Mouse (Mus musculus): ENCODE measurements around the gene Trim14. TPM values are rescaled to one million over a fixed set of nuclear protein-coding genes. Genes with fewer than 3 reads are reported as not detected.
A peak's percentile ranks its signal among the peaks of the same experiment; 100 is the strongest.

Trim14 gene
- polyA plus RNA-seq, 1 experiment from 2014 or later = 8.2 TPM

DNA sequence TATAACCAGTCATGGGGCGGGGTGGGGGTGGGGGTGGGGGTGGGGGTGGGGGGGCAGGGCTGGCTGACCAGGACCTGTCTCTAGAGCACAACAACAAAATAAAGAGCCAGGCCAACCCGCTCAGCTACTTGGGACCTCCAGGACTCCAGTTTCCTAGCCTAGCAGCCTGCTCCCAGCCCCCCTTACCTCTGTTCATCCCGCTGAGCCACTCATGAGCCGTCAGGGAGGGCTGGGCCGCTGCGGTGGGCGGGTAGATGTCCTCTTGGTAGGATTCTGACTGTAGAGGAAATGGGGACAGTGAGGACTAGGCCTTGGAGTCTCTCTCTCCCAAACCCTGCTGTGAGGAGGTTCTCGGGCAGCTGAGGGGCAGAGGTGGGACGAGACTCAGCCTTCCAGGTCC lies 5.8 kb upstream of the Trim14 start:
- ATAC-seq (ENCODE audit: low read depth) = no peak
- no peak overlapping the region for H3K4me2 ChIP-seq (ENCODE audit: low read depth, low read length)
- WGBS (ENCODE audit: insufficient replicate concordance) = 65% methylated on average over 9 of the region's 9 CpGs
- peaks cover 8% of the 10 kb centered on the region for H3K27me3 ChIP-seq (ENCODE audit: control insufficient read depth, insufficient read depth, low read depth, low read length)
- no peak overlapping the region for H3K27ac ChIP-seq (ENCODE audit: low read length)
- H3K4me3 ChIP-seq (ENCODE audit: low read depth, low read length) = no peak overlapping the region
- no peak overlapping the region for H3K9ac ChIP-seq (ENCODE audit: low read depth, low read length)
- no peaks in the 10 kb centered on the region for H3K36me3 ChIP-seq (ENCODE audit: control insufficient read depth, insufficient read depth)
- no peaks in the 10 kb centered on the region for H3K9me3 ChIP-seq (replicated peaks; ENCODE audit: control insufficient read depth, low read length)
- H3K4me1 ChIP-seq (ENCODE audit: control insufficient read depth, low read depth, low read length) = no peaks in the 10 kb centered on the region

DNA sequence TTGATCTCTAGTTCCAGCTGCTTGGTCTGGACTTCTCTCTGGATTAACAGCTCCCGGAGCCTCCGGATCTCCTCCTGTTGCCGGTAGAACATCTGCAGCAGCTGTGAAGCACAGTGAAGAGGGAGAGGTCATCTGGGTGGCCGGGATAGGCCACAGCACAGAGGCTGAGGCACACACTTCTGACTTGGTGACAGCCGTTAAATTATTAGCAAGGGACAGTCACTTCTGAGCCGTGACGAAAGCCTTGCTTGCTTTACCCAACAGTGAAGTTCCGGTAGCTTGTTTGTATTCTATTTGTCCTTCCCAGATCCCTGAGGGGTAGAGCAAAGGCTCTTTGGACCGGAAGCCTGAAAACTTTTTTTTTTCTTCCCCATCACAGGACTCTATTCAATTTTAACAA lies 3.2 kb upstream of the Trim14 start:
- no peak overlapping the region for H3K4me3 ChIP-seq (ENCODE audit: low read depth, low read length)
- peaks cover 8% of the 10 kb centered on the region for H3K4me1 ChIP-seq (ENCODE audit: control insufficient read depth, low read depth, low read length)
- H3K9ac ChIP-seq (ENCODE audit: low read depth, low read length) = no peak overlapping the region
- WGBS (ENCODE audit: insufficient replicate concordance) = 58% methylated on average over 9 of the region's 9 CpGs
- ATAC-seq (ENCODE audit: low read depth) = no peak
- H3K9me3 ChIP-seq (replicated peaks; ENCODE audit: control insufficient read depth, low read length) = no peaks in the 10 kb centered on the region
- no peak overlapping the region for H3K4me2 ChIP-seq (ENCODE audit: low read depth, low read length)
- no peaks in the 10 kb centered on the region for H3K36me3 ChIP-seq (ENCODE audit: control insufficient read depth, insufficient read depth)
- peaks cover 33% of the 10 kb centered on the region for H3K27me3 ChIP-seq (ENCODE audit: control insufficient read depth, insufficient read depth, low read depth, low read length)
- no peak overlapping the region for H3K27ac ChIP-seq (ENCODE audit: low read length)

DNA sequence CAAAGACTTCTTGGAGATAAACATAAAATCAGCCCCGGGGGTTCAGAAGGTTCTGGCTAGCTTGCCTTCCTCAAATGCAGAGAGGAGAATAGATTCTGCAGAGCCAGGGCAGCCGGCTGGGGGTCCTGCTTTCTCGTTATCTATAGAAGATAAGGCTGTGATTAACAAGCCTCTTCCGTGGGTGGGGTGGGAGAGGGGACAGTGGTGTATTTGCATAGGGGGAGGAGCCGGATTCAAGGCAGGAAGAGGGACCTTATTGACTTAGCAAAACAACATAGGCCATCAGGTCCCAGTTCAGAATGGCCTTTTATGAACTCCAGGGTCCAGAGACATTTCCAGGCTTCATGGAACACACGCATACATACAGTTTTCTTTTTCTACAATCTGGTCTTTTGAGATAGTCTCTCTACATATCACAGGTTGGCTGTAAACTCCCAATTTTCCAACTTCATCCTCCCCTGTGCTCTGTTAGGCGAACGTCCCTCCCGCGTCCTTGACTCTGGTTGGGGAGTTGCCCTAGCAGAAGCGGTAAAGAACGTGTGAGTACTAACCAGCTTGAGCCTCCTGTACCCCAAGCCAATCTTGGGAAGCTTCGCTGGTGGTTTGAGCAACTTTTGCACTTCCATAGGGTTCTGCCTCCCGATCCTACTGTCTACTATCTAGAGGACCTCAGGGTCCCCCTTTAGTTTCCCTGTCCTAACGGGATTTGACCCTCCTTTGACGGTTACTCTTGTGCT lies 679 bp downstream of the Trim14 start:
- Histone ChIP-seq H3K9me3 (replicated peaks; ENCODE audit: control insufficient read depth, low read length) (no peaks in the 10 kb centered on the region), H3K4me2 (ENCODE audit: low read depth, low read length) (peak overlapping the region; percentile 71), H3K27me3 (ENCODE audit: control insufficient read depth, insufficient read depth, low read depth, low read length) (peaks cover 38% of the 10 kb centered on the region), H3K27ac (ENCODE audit: low read length) (peak overlapping the region; percentile 77), H3K36me3 (ENCODE audit: control insufficient read depth, insufficient read depth) (no peaks in the 10 kb centered on the region), H3K9ac (ENCODE audit: low read depth, low read length) (peak overlapping the region; percentile 67), H3K4me3 (ENCODE audit: low read depth, low read length) (peak overlapping the region; percentile 67), H3K4me1 (ENCODE audit: control insufficient read depth, low read depth, low read length) (peaks cover 12% of the 10 kb centered on the region)
- ATAC-seq (ENCODE audit: low read depth) = peak; percentile 52
- 2% methylated on average over 16 of the region's 16 CpGs for WGBS (ENCODE audit: insufficient replicate concordance)

DNA sequence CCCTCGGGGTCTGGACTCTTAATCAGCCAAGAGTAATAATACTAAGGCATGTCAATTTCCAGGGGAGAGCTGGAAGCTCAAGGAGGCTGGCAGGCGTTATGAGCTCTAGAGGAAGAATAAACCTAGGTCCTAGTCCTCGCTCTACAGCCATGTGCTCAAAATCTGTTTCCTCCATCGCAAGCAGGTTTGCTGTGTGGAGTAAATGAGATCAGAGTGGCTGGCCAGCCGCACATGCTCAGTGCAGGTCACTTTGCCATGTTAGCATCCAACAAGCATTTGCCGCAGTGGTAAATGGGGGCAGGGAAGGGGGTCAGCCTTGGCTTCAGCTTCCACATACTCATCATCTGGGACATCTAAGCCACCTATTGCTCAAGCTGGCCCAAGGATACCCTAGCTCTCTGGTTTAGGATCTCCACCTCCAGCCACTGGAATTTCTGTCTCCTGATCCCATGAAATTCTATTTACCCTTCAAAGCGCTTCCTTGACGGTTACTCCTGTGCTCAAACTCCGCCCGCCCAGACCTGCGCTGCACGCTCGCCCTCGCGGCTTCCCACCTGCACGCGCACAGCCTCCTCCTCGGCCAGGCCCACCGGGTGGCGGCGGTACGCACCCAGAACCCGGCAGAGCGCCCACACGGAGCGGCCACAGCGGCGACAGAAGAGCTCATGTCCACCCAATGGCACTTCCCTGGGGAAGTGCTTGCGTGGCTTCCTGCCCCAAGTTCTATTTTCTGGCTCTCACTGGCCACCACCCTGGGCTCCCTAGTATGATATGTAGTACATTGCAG lies 1.8 kb downstream of the Trim14 start:
- WGBS (ENCODE audit: insufficient replicate concordance) = 16% methylated on average over 29 of the region's 29 CpGs
- H3K27ac ChIP-seq (ENCODE audit: low read length) = no peak overlapping the region
- peak overlapping the region; percentile 71 for H3K4me2 ChIP-seq (ENCODE audit: low read depth, low read length)
- no peak overlapping the region for H3K9ac ChIP-seq (ENCODE audit: low read depth, low read length)
- no peaks in the 10 kb centered on the region for H3K9me3 ChIP-seq (replicated peaks; ENCODE audit: control insufficient read depth, low read length)
- peak overlapping the region; percentile 67 for H3K4me3 ChIP-seq (ENCODE audit: low read depth, low read length)
- no peaks in the 10 kb centered on the region for H3K36me3 ChIP-seq (ENCODE audit: control insufficient read depth, insufficient read depth)
- H3K4me1 ChIP-seq (ENCODE audit: control insufficient read depth, low read depth, low read length) = peaks cover 12% of the 10 kb centered on the region
- ATAC-seq (ENCODE audit: low read depth) = 0 out of 2 replicates have a peak, but pooled peaks have one; percentile 6
- H3K27me3 ChIP-seq (ENCODE audit: control insufficient read depth, insufficient read depth, low read depth, low read length) = peaks cover 38% of the 10 kb centered on the region

DNA sequence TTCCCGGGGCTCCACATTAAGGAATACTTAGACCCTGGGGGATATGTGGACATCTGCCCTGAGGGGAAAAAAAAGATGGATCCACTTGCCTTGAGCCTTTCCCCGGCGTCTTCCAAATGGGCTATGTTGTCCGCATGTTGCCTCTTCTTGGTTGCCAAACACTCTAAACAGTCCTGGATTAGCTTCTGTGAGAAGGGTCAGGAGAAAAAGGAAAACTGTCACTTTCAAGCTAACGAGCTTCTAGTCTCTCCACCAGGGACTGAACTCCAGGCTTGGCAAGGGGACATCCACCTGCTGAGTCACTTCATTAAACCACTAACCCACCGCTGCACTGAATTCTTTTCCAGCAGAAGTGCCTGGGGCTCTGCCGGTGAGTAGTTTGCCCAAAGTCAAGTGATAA lies 3.0 kb downstream of the Trim14 start:
- no peak overlapping the region for H3K27ac ChIP-seq (ENCODE audit: low read length)
- no peak for ATAC-seq (ENCODE audit: low read depth)
- H3K4me1 ChIP-seq (ENCODE audit: control insufficient read depth, low read depth, low read length) = peaks cover 22% of the 10 kb centered on the region
- H3K4me3 ChIP-seq (ENCODE audit: low read depth, low read length) = no peak overlapping the region
- no peak overlapping the region for H3K9ac ChIP-seq (ENCODE audit: low read depth, low read length)
- H3K36me3 ChIP-seq (ENCODE audit: control insufficient read depth, insufficient read depth) = no peaks in the 10 kb centered on the region
- no peak overlapping the region for H3K4me2 ChIP-seq (ENCODE audit: low read depth, low read length)
- 59% methylated on average over 7 of the region's 7 CpGs for WGBS (ENCODE audit: insufficient replicate concordance)
- no peaks in the 10 kb centered on the region for H3K9me3 ChIP-seq (replicated peaks; ENCODE audit: control insufficient read depth, low read length)
- peaks cover 36% of the 10 kb centered on the region for H3K27me3 ChIP-seq (ENCODE audit: control insufficient read depth, insufficient read depth, low read depth, low read length)

DNA sequence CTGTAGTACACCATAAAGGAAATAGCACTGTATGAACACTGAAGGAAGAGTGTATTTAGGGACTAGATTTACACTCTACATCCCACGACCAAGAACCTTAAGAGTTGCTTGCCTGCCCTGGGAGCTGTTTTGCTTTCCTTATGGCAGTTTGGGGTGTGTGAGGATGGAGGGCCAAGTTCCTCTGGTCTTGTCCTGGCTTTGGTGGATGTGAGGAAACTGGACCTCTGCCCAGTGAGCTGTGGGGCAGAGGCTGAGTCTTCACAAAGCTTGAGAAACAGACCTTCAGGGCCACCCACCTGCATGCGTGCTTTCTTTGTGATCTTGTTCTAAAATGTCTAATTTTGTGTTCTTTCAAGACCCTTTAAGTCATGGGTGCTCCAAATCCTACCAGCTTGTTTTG lies 3.4 kb downstream of the Trim14 start:
- Histone ChIP-seq H3K27ac (ENCODE audit: low read length) (no peak overlapping the region), H3K4me3 (ENCODE audit: low read depth, low read length) (no peak overlapping the region), H3K36me3 (ENCODE audit: control insufficient read depth, insufficient read depth) (no peaks in the 10 kb centered on the region), H3K27me3 (ENCODE audit: control insufficient read depth, insufficient read depth, low read depth, low read length) (peaks cover 33% of the 10 kb centered on the region), H3K4me2 (ENCODE audit: low read depth, low read length) (no peak overlapping the region), H3K9me3 (replicated peaks; ENCODE audit: control insufficient read depth, low read length) (no peaks in the 10 kb centered on the region), H3K9ac (ENCODE audit: low read depth, low read length) (no peak overlapping the region), H3K4me1 (ENCODE audit: control insufficient read depth, low read depth, low read length) (peaks cover 25% of the 10 kb centered on the region)
- ATAC-seq (ENCODE audit: low read depth) = no peak
- WGBS (ENCODE audit: insufficient replicate concordance) = 73% methylated on average over 2 of the region's 2 CpGs

DNA sequence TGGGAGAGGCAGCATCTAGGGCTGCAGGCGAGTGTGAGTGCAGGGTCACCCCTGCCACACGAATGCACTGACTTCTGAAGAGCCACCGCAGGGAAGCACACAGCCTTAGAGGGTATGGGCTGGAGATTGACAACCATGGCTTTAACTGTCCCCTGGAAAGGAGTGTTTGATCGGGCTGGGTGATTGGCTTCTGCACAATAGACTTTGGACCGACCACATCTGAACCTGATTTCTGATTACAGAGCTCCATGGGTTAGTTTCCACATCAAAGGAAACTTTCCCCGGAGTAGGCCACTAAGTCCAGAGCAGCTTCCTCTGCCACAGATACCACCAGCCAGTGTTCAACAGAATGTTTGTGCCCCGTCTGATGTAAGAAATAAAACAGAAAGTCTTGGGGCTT lies 6.2 kb downstream of the Trim14 start:
- no peak overlapping the region for H3K4me2 ChIP-seq (ENCODE audit: low read depth, low read length)
- H3K27me3 ChIP-seq (ENCODE audit: control insufficient read depth, insufficient read depth, low read depth, low read length) = peaks cover 10% of the 10 kb centered on the region
- no peaks in the 10 kb centered on the region for H3K9me3 ChIP-seq (replicated peaks; ENCODE audit: control insufficient read depth, low read length)
- no peak overlapping the region for H3K9ac ChIP-seq (ENCODE audit: low read depth, low read length)
- no peaks in the 10 kb centered on the region for H3K36me3 ChIP-seq (ENCODE audit: control insufficient read depth, insufficient read depth)
- peak overlapping the region; percentile 59 for H3K27ac ChIP-seq (ENCODE audit: low read length)
- H3K4me3 ChIP-seq (ENCODE audit: low read depth, low read length) = no peak overlapping the region
- peaks cover 38% of the 10 kb centered on the region for H3K4me1 ChIP-seq (ENCODE audit: control insufficient read depth, low read depth, low read length)
- peak; percentile 50 for ATAC-seq (ENCODE audit: low read depth)
- 65% methylated on average over 7 of the region's 7 CpGs for WGBS (ENCODE audit: insufficient replicate concordance)

DNA sequence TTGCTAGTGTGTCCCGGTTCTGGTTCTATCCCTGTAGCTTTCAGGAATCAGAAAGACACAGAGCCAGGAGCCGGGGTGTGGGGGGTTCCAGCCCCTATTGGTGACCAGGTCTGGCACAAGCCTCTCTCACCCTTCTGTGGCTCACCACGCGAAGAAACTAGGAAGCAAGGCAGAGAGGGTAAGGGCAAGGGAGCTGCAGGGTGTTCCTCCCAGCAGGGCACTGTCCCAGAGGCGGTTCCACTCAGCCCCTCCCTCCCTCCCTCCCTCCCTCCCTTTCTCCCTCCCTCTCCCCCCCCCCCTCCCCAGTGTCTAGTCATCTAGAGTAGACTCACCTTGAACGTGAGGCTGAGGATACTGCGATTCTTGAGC lies 8.4 kb downstream of the Trim14 start:
- Histone ChIP-seq H3K9me3 (replicated peaks; ENCODE audit: control insufficient read depth, low read length) (no peaks in the 10 kb centered on the region), H3K27me3 (ENCODE audit: control insufficient read depth, insufficient read depth, low read depth, low read length) (no peaks in the 10 kb centered on the region), H3K36me3 (ENCODE audit: control insufficient read depth, insufficient read depth) (peaks cover 9% of the 10 kb centered on the region), H3K4me1 (ENCODE audit: control insufficient read depth, low read depth, low read length) (peaks cover 31% of the 10 kb centered on the region), H3K4me3 (ENCODE audit: low read depth, low read length) (peak overlapping the region; percentile 58), H3K4me2 (ENCODE audit: low read depth, low read length) (peak overlapping the region; percentile 94), H3K27ac (ENCODE audit: low read length) (peak overlapping the region; percentile 93), H3K9ac (ENCODE audit: low read depth, low read length) (peak overlapping the region; percentile 66)
- peak; percentile 80 for ATAC-seq (ENCODE audit: low read depth)
- WGBS (ENCODE audit: insufficient replicate concordance) = 3% methylated on average over 7 of the region's 7 CpGs

Data from liver, embryonic 16.5 days (tissue).